Mouse (Mus musculus) forebrain, postnatal 0 days (tissue): ENCODE results near the gene Adra1d. TPM values are rescaled to one million over a fixed set of nuclear protein-coding genes. Genes with fewer than 3 reads are reported as not detected.

ENCODE experiments used
- ATAC-seq: fragments of 200-750 bp; cut with Nextera tagmentation; 2 replicates; pipeline ENCODE4 v1.8.0; 2017; ENCODE audit warnings: mild to moderate bottlenecking, moderate library complexity
- DNase-seq: peaks from one replicate; pipeline ENCODE4 v3.0.0-alpha.2; 2015
- H3K27ac ChIP-seq: fragments of 300-500 bp; sonication (generic); 2 replicates; pipeline ENCODE4 v1.5.1; 2014; ENCODE audit warnings: low read depth, mild to moderate bottlenecking, antibody characterized with exemption, low read length, moderate library complexity, mixed read lengths
- H3K27me3 ChIP-seq: fragments of 300-500 bp; sonication (generic); 2 replicates; pipeline ENCODE4 v1.6.1; 2014; ENCODE audit warnings: mild to moderate bottlenecking, low read length, mixed read lengths; ENCODE audit not compliant: insufficient read depth
- H3K36me3 ChIP-seq: fragments of 300-500 bp; sonication (generic); 2 replicates; pipeline ENCODE4 v1.6.1; 2014; ENCODE audit warnings: mild to moderate bottlenecking, moderate library complexity; ENCODE audit not compliant: insufficient read depth
- H3K4me1 ChIP-seq: fragments of 300-500 bp; sonication (generic); 2 replicates; pipeline ENCODE4 v1.6.1; 2014; ENCODE audit warnings: antibody characterized with exemption; ENCODE audit not compliant: insufficient read depth
- H3K4me2 ChIP-seq: fragments of 300-500 bp; sonication (generic); 2 replicates; pipeline ENCODE4 v1.6.1; 2014; ENCODE audit warnings: low read depth, mild to moderate bottlenecking, moderate library complexity
- H3K4me3 ChIP-seq: fragments of 300-500 bp; sonication (generic); 2 replicates; pipeline ENCODE4 v1.5.1; 2014; ENCODE audit warnings: low read depth, low read length, mixed read lengths
- H3K9ac ChIP-seq: fragments of 300-500 bp; sonication (generic); 2 replicates; pipeline ENCODE4 v1.6.1; 2014; ENCODE audit warnings: mild to moderate bottlenecking
- H3K9me3 ChIP-seq: fragments of 300-500 bp; sonication (generic); 2 replicates; pipeline ENCODE4 v1.6.1; 2016; ENCODE audit warnings: low read length
- CTCF ChIP-seq: sonication (generic); IDR thresholded peaks from 2 replicates; pipeline ENCODE4 v1.5.1; 2016; ENCODE audit warnings: antibody characterized with exemption, control low read depth, low read depth
- WGBS: fragments of 180-500 bp; shearing (Covaris S2); extraction: QIAGEN DNeasy Blood & Tissue Kit; methylation state at CpG from one replicate; pipeline ENCODE4 v1.1.7; 2014; 5-methylcytosine and 5-hydroxymethylcytosine counted together
- polyA plus RNA-seq: library from polyadenylated mRNA; unstranded; fragments of >200 nt; fragmentation: Nextera tagmentation; extraction: Ambion mirVana; gene quantifications from 2 replicates; pipeline ENCODE4 v1.2.1, GENCODE M21; 2015
- total RNA-seq: library from RNA; depleted of rRNA; stranded (reverse); fragments of >200 nt; gene quantifications from 2 replicates; pipeline ENCODE4 v1.2.3, GENCODE M21; 2014

Gene Adra1d
- total and polyA plus RNA-seq, 2 experiments from 2014 or later = 0.10 to 0.67 TPM

- H3K27me3 ChIP-seq = no peaks in the 10 kb centered on the region
- ATAC-seq = no peak
- WGBS = 96% methylated on average over 19 of the region's 19 CpGs
- TF ChIP-seq CTCF = no peak
- no peaks in the 10 kb centered on the region for H3K4me1 ChIP-seq
- no peak for DNase-seq
- H3K4me3 ChIP-seq = no peak overlapping the region
- no peak overlapping the region for H3K4me2 ChIP-seq
- H3K9me3 ChIP-seq = no peaks in the 10 kb centered on the region
- H3K27ac ChIP-seq = no peak overlapping the region
- no peak overlapping the region for H3K9ac ChIP-seq
- H3K36me3 ChIP-seq = peaks cover 34% of the 10 kb centered on the region
These were observed 41.3 kb downstream of the Adra1d start for GRCm38 (mm10) chr2:131520743-131521142.

GRCm38 (mm10) chr2:131518790-131519189 lies 43.3 kb downstream of the Adra1d start:
- Histone ChIP-seq H3K9ac (no peak overlapping the region), H3K27me3 (no peaks in the 10 kb centered on the region), H3K27ac (no peak overlapping the region), H3K9me3 (no peaks in the 10 kb centered on the region), H3K4me1 (no peaks in the 10 kb centered on the region), H3K4me3 (no peak overlapping the region), H3K4me2 (no peak overlapping the region), H3K36me3 (peaks cover 21% of the 10 kb centered on the region; the same call in 1 of the 2 replicates)
- 65% methylated on average over 3 of the region's 3 CpGs for WGBS
- TF ChIP-seq CTCF = no peak
- DNase-seq (no peak), ATAC-seq (no peak)

GRCm38 (mm10) chr2:131517550-131517949 lies 44.5 kb downstream of the Adra1d start:
- no peak for TF ChIP-seq CTCF
- DNase-seq (no peak), ATAC-seq (no peak)
- Histone ChIP-seq H3K36me3 (peaks cover 21% of the 10 kb centered on the region; the same call in 1 of the 2 replicates), H3K4me1 (no peaks in the 10 kb centered on the region), H3K4me3 (no peak overlapping the region), H3K9me3 (no peaks in the 10 kb centered on the region), H3K4me2 (no peak overlapping the region), H3K27ac (no peak overlapping the region), H3K9ac (no peak overlapping the region), H3K27me3 (no peaks in the 10 kb centered on the region)
- 93% methylated on average over 4 of the region's 4 CpGs for WGBS

GRCm38 (mm10) chr2:131514055-131514621 lies 47.9 kb downstream of the Adra1d start:
- DNase-seq (no peak), ATAC-seq (peak; percentile 32)
- Histone ChIP-seq H3K36me3 (peaks cover 5% of the 10 kb centered on the region; the same call in 1 of the 2 replicates), H3K4me3 (no peak overlapping the region), H3K4me1 (0 out of 2 replicates have a peak, but pooled peaks cover 9% of the 10 kb centered on the region), H3K9ac (no peak overlapping the region), H3K4me2 (no peak overlapping the region), H3K27ac (no peak overlapping the region), H3K9me3 (no peaks in the 10 kb centered on the region), H3K27me3 (no peaks in the 10 kb centered on the region)
- WGBS = 78% methylated on average over 4 of the region's 4 CpGs
- TF ChIP-seq CTCF = peak; percentile 24; the same call in 1 of the 2 replicates

- no peak overlapping the region for H3K4me3 ChIP-seq
- TF ChIP-seq CTCF = no peak
- 20% methylated on average over 2 of the region's 2 CpGs for WGBS
- H3K27me3 ChIP-seq = no peaks in the 10 kb centered on the region
- no peak overlapping the region for H3K9ac ChIP-seq
- DNase-seq (no peak), ATAC-seq (peak; percentile 36; the same call in 1 of the 2 replicates)
- H3K9me3 ChIP-seq = no peaks in the 10 kb centered on the region
- H3K36me3 ChIP-seq = peaks cover 5% of the 10 kb centered on the region; the same call in 1 of the 2 replicates
- H3K27ac ChIP-seq = no peak overlapping the region
- H3K4me2 ChIP-seq = no peak overlapping the region
- 0 out of 2 replicates have a peak, but pooled peaks cover 9% of the 10 kb centered on the region for H3K4me1 ChIP-seq
These were observed 48.6 kb downstream of the Adra1d start for GRCm38 (mm10) chr2:131513477-131513876.

GRCm38 (mm10) chr2:131510531-131510930 lies 51.6 kb downstream of the Adra1d start:
- no peak overlapping the region for H3K4me3 ChIP-seq
- ATAC-seq = peak; percentile 45
- H3K9ac ChIP-seq = no peak overlapping the region
- no peaks in the 10 kb centered on the region; the same call in 1 of the 2 replicates for H3K36me3 ChIP-seq
- no peak overlapping the region for H3K4me2 ChIP-seq
- H3K4me1 ChIP-seq = peaks cover 12% of the 10 kb centered on the region
- no peak for TF ChIP-seq CTCF
- peak; percentile 39 for DNase-seq
- no peaks in the 10 kb centered on the region for H3K9me3 ChIP-seq
- no peak overlapping the region for H3K27ac ChIP-seq
- WGBS = 53% methylated on average over 5 of the region's 5 CpGs
- H3K27me3 ChIP-seq = no peaks in the 10 kb centered on the region

GRCm38 (mm10) chr2:131509671-131510313 lies 52.3 kb downstream of the Adra1d start:
- Histone ChIP-seq H3K4me1 (peaks cover 12% of the 10 kb centered on the region), H3K27ac (no peak overlapping the region), H3K27me3 (no peaks in the 10 kb centered on the region), H3K36me3 (no peaks in the 10 kb centered on the region; the same call in 1 of the 2 replicates), H3K4me2 (peak overlapping the region; percentile 29; the same call in 1 of the 2 replicates), H3K9me3 (no peaks in the 10 kb centered on the region), H3K9ac (no peak overlapping the region), H3K4me3 (no peak overlapping the region)
- DNase-seq (peak; percentile 78), ATAC-seq (peak; percentile 59)
- 21% methylated on average over 17 of the region's 17 CpGs for WGBS
- peak; percentile 77 for TF ChIP-seq CTCF
